Mouse (Mus musculus) ES-E14 (cell line): ENCODE measurements around the gene Rab4a. TPM values are rescaled to one million over a fixed set of nuclear protein-coding genes. Genes with fewer than 3 reads are reported as not detected.

Experiments used
- DNase-seq: peaks from one replicate; pipeline ENCODE4 v3.0.0-alpha.2; 2013; ENCODE audit warnings: low read depth, low spot score
- H3K27ac ChIP-seq: 2 replicates; pipeline ENCODE4 v1.5.1; 2012; ENCODE audit warnings: low read depth, mild to moderate bottlenecking, low read length, moderate library complexity, mixed read lengths; ENCODE audit not compliant: poor library complexity, insufficient read depth, severe bottlenecking
- H3K36me3 ChIP-seq: 2 replicates; pipeline ENCODE4 v1.6.1; 2012; ENCODE audit warnings: mild to moderate bottlenecking, low read length, moderate library complexity, mixed read lengths; ENCODE audit not compliant: control insufficient read depth, poor library complexity, insufficient read depth, severe bottlenecking
- H3K4me1 ChIP-seq, 2 experiments: fragments of 150-350 bp in 1 of 2; sonication (generic) in 1 of 2; 2 replicates each; pipeline ENCODE4 v1.6.1; 2012; ENCODE audit warnings: low read length in 2 of 2, mild to moderate bottlenecking in 1 of 2, mixed read lengths in 1 of 2; ENCODE audit not compliant: control insufficient read depth in 2 of 2, insufficient read depth in 2 of 2, poor library complexity in 1 of 2
- H3K4me3 ChIP-seq, 2 experiments: fragments of 150-350 bp in 1 of 2; sonication (generic) in 1 of 2; 2 replicates each; pipeline ENCODE4 v1.5.1; 2012; ENCODE audit warnings: low read length in 2 of 2, low read depth in 1 of 2, mild to moderate bottlenecking in 1 of 2, mixed read lengths in 1 of 2; ENCODE audit not compliant: insufficient read depth in 1 of 2, poor library complexity in 1 of 2, severe bottlenecking in 1 of 2
- H3K9ac ChIP-seq: 2 replicates; pipeline ENCODE4 v1.6.1; 2012; ENCODE audit warnings: low read depth, mild to moderate bottlenecking, low read length, mixed read lengths; ENCODE audit not compliant: poor library complexity, insufficient read depth, severe bottlenecking
- H3K9me3 ChIP-seq: fragments of 150-350 bp; sonication (generic); 2 replicates; pipeline ENCODE4 v1.6.1; 2012; ENCODE audit warnings: low read depth, mild to moderate bottlenecking, low read length; ENCODE audit not compliant: control insufficient read depth, insufficient read depth
- CHD2 ChIP-seq: IDR thresholded peaks from 2 replicates; pipeline ENCODE4 v1.6.1; 2014; ENCODE audit warnings: mild to moderate bottlenecking, low read depth, low read length, inconsistent platforms
- HCFC1 ChIP-seq: IDR thresholded peaks from 2 replicates; pipeline ENCODE4 v1.6.1; 2012; ENCODE audit warnings: low read length, inconsistent platforms, borderline replicate concordance; ENCODE audit not compliant: insufficient read depth
- MAFK ChIP-seq: IDR thresholded peaks from 2 replicates; pipeline ENCODE4 v1.6.1; 2014; ENCODE audit warnings: mild to moderate bottlenecking, low read depth, low read length, inconsistent platforms; ENCODE audit not compliant: insufficient read depth
- ZC3H11A ChIP-seq: IDR thresholded peaks from 2 replicates; pipeline ENCODE4 v1.6.1; 2012; ENCODE audit warnings: low read depth, mild to moderate bottlenecking, inconsistent platforms, low read length, borderline replicate concordance
- ZNF384 ChIP-seq: IDR thresholded peaks from 2 replicates; pipeline ENCODE4 v1.6.1; 2012; ENCODE audit warnings: low read depth, low read length, inconsistent platforms
- in situ Hi-C, 2 experiments: fragments of 600-800 bp; cut with MboI; formaldehyde crosslinking; loops; one replicate each; pipeline ENCODE4 v1.15.1; 2025; ENCODE audit warnings: low sequenced_read_pairs in 2 of 2, inconsistent platforms in 1 of 2; ENCODE audit not compliant: unreplicated experiment in 2 of 2
- total RNA-seq: library from RNA; depleted of rRNA; stranded (reverse); fragments of 300-350 nt; gene quantifications from 2 replicates; pipeline ENCODE4 v1.2.3, GENCODE M21; 2012

Rab4a gene
- total RNA-seq, 1 experiment, result 29.6 TPM

- Histone ChIP-seq H3K9ac (peak overlapping the region; percentile 87), H3K36me3 (no peaks in the 10 kb centered on the region), H3K27ac (no peak overlapping the region), H3K9me3 (no peaks in the 10 kb centered on the region), H3K4me3 (peak overlapping the region; percentile 83 to 99), H3K4me1 (peaks cover 4 to 6% of the 10 kb centered on the region in 2 experiments; a peak in 1 of 4 replicates)
- no peak for TF ChIP-seq ZC3H11A
- no peak for TF ChIP-seq MAFK
- TF ChIP-seq CHD2, result no peak
- no peak for TF ChIP-seq HCFC1
- no peak for TF ChIP-seq ZNF384
- peak; percentile 97 for DNase-seq
- in situ Hi-C loops, result no loop called here
Observed at GRCm38 (mm10) chr8:123858941-123859647, 53.3 kb downstream of the Rab4a start.

- TF ChIP-seq CHD2 (no peak), ZC3H11A (no peak), HCFC1 (no peak), ZNF384 (no peak), MAFK (no peak)
- H3K27ac ChIP-seq, result no peak within 1 kb of the TSS
- H3K4me3 ChIP-seq, result peak within 1 kb of the TSS; percentile 83 to 99
- no peak for DNase-seq
- H3K36me3 ChIP-seq, result no peaks in the 10 kb centered on the region
- peaks cover 4 to 6% of the 10 kb centered on the region in 2 experiments; a peak in 1 of 4 replicates for H3K4me1 ChIP-seq
- peak within 1 kb of the TSS; percentile 87 for H3K9ac ChIP-seq
- H3K9me3 ChIP-seq, result no peaks in the 10 kb centered on the region
- in situ Hi-C loops, result no loop called here
Observed at GRCm38 (mm10) chr8:123859648-123860259, 54.0 kb downstream of the Rab4a start, which contains the start of gene Ccsap. Gene Ccsap, minus strand, starts transcription at chr8:123860209.

- in situ Hi-C loops, result no loop called here
- H3K9ac ChIP-seq, result no peak overlapping the region
- TF ChIP-seq CHD2 (no peak), HCFC1 (no peak), MAFK (no peak), ZNF384 (no peak), ZC3H11A (no peak)
- no peaks in the 10 kb centered on the region for H3K36me3 ChIP-seq
- DNase-seq, result no peak
- no peak overlapping the region for H3K27ac ChIP-seq
- no peaks in the 10 kb centered on the region for H3K9me3 ChIP-seq
- no peak overlapping the region; a peak in 1 of 4 replicates for H3K4me3 ChIP-seq
- peaks cover 4 to 5% of the 10 kb centered on the region in 2 experiments; a peak in 1 of 4 replicates for H3K4me1 ChIP-seq
Observed at GRCm38 (mm10) chr8:123860386-123860785, 54.6 kb downstream of the Rab4a start.

- H3K27ac ChIP-seq, result no peak overlapping the region
- no peaks in the 10 kb centered on the region for H3K36me3 ChIP-seq
- no peak overlapping the region for H3K9ac ChIP-seq
- H3K9me3 ChIP-seq, result no peaks in the 10 kb centered on the region
- no peak overlapping the region for H3K4me3 ChIP-seq
- no peak for DNase-seq
- H3K4me1 ChIP-seq, result no peaks in the 10 kb centered on the region
- in situ Hi-C loops, result no loop called here
- TF ChIP-seq MAFK (no peak), HCFC1 (no peak), ZNF384 (no peak), ZC3H11A (no peak), CHD2 (no peak)
Observed at GRCm38 (mm10) chr8:123865786-123866185, 60.0 kb downstream of the Rab4a start.
